Mouse (Mus musculus): ENCODE data around the gene Nfasc. TPM values are rescaled to one million over a fixed set of nuclear protein-coding genes. Genes with fewer than 3 reads are reported as not detected.

Nfasc gene
- polyA plus RNA-seq, 1 experiment from 2014 or later: 0.02 TPM

- Histone ChIP-seq H3K4me2 (ENCODE audit: low read depth, low read length) (no peak overlapping the region), H3K4me3 (ENCODE audit: low read depth, low read length) (no peak overlapping the region), H3K9me3 (replicated peaks; ENCODE audit: control insufficient read depth, low read length) (no peaks in the 10 kb centered on the region), H3K27ac (ENCODE audit: low read length) (no peak overlapping the region), H3K9ac (ENCODE audit: low read depth, low read length) (no peak overlapping the region), H3K36me3 (ENCODE audit: control insufficient read depth, insufficient read depth) (no peaks in the 10 kb centered on the region), H3K4me1 (ENCODE audit: control insufficient read depth, low read depth, low read length) (no peaks in the 10 kb centered on the region), H3K27me3 (ENCODE audit: control insufficient read depth, insufficient read depth, low read depth, low read length) (no peaks in the 10 kb centered on the region)
- no peak for ATAC-seq (ENCODE audit: low read depth)
- 66% methylated on average over 7 of the region's 7 CpGs for WGBS (ENCODE audit: insufficient replicate concordance)
These were observed 25.8 kb upstream of the Nfasc start for GRCm38 (mm10) chr1:132767422-132767821.

GRCm38 (mm10) chr1:132765887-132766651, 24.5 kb upstream of the Nfasc start:
- WGBS (ENCODE audit: insufficient replicate concordance): 32% methylated on average over 16 of the region's 16 CpGs
- no peak overlapping the region for H3K27ac ChIP-seq (ENCODE audit: low read length)
- no peaks in the 10 kb centered on the region for H3K27me3 ChIP-seq (ENCODE audit: control insufficient read depth, insufficient read depth, low read depth, low read length)
- H3K4me1 ChIP-seq (ENCODE audit: control insufficient read depth, low read depth, low read length): no peaks in the 10 kb centered on the region
- H3K9ac ChIP-seq (ENCODE audit: low read depth, low read length): no peak overlapping the region
- H3K4me2 ChIP-seq (ENCODE audit: low read depth, low read length): no peak overlapping the region
- no peaks in the 10 kb centered on the region for H3K9me3 ChIP-seq (replicated peaks; ENCODE audit: control insufficient read depth, low read length)
- H3K36me3 ChIP-seq (ENCODE audit: control insufficient read depth, insufficient read depth): no peaks in the 10 kb centered on the region
- no peak for ATAC-seq (ENCODE audit: low read depth)
- H3K4me3 ChIP-seq (ENCODE audit: low read depth, low read length): no peak overlapping the region

GRCm38 (mm10) chr1:132765222-132765621, 23.6 kb upstream of the Nfasc start:
- ATAC-seq (ENCODE audit: low read depth): no peak
- Histone ChIP-seq H3K4me3 (ENCODE audit: low read depth, low read length) (no peak overlapping the region), H3K4me1 (ENCODE audit: control insufficient read depth, low read depth, low read length) (no peaks in the 10 kb centered on the region), H3K27me3 (ENCODE audit: control insufficient read depth, insufficient read depth, low read depth, low read length) (no peaks in the 10 kb centered on the region), H3K9ac (ENCODE audit: low read depth, low read length) (no peak overlapping the region), H3K9me3 (replicated peaks; ENCODE audit: control insufficient read depth, low read length) (no peaks in the 10 kb centered on the region), H3K4me2 (ENCODE audit: low read depth, low read length) (no peak overlapping the region), H3K27ac (ENCODE audit: low read length) (no peak overlapping the region), H3K36me3 (ENCODE audit: control insufficient read depth, insufficient read depth) (no peaks in the 10 kb centered on the region)
- WGBS (ENCODE audit: insufficient replicate concordance): 67% methylated on average over 10 of the region's 10 CpGs

GRCm38 (mm10) chr1:132759390-132759789, 17.8 kb upstream of the Nfasc start:
- Histone ChIP-seq H3K27ac (ENCODE audit: low read length) (no peak overlapping the region), H3K4me3 (ENCODE audit: low read depth, low read length) (no peak overlapping the region), H3K36me3 (ENCODE audit: control insufficient read depth, insufficient read depth) (no peaks in the 10 kb centered on the region), H3K4me2 (ENCODE audit: low read depth, low read length) (no peak overlapping the region), H3K9ac (ENCODE audit: low read depth, low read length) (no peak overlapping the region), H3K27me3 (ENCODE audit: control insufficient read depth, insufficient read depth, low read depth, low read length) (no peaks in the 10 kb centered on the region), H3K4me1 (ENCODE audit: control insufficient read depth, low read depth, low read length) (no peaks in the 10 kb centered on the region), H3K9me3 (replicated peaks; ENCODE audit: control insufficient read depth, low read length) (no peaks in the 10 kb centered on the region)
- 61% methylated on average over 6 of the region's 6 CpGs for WGBS (ENCODE audit: insufficient replicate concordance)
- ATAC-seq (ENCODE audit: low read depth): no peak

GRCm38 (mm10) chr1:132758656-132759370, 17.2 kb upstream of the Nfasc start:
- H3K36me3 ChIP-seq (ENCODE audit: control insufficient read depth, insufficient read depth): no peaks in the 10 kb centered on the region
- H3K4me2 ChIP-seq (ENCODE audit: low read depth, low read length): no peak overlapping the region
- no peak for ATAC-seq (ENCODE audit: low read depth)
- H3K9ac ChIP-seq (ENCODE audit: low read depth, low read length): no peak overlapping the region
- no peaks in the 10 kb centered on the region for H3K27me3 ChIP-seq (ENCODE audit: control insufficient read depth, insufficient read depth, low read depth, low read length)
- 7% methylated on average over 24 of the region's 24 CpGs for WGBS (ENCODE audit: insufficient replicate concordance)
- no peak overlapping the region for H3K4me3 ChIP-seq (ENCODE audit: low read depth, low read length)
- H3K27ac ChIP-seq (ENCODE audit: low read length): no peak overlapping the region
- H3K4me1 ChIP-seq (ENCODE audit: control insufficient read depth, low read depth, low read length): no peaks in the 10 kb centered on the region
- H3K9me3 ChIP-seq (replicated peaks; ENCODE audit: control insufficient read depth, low read length): no peaks in the 10 kb centered on the region

- H3K9ac ChIP-seq (ENCODE audit: low read depth, low read length): no peak overlapping the region
- H3K27ac ChIP-seq (ENCODE audit: low read length): no peak overlapping the region
- no peak overlapping the region for H3K4me3 ChIP-seq (ENCODE audit: low read depth, low read length)
- H3K4me1 ChIP-seq (ENCODE audit: control insufficient read depth, low read depth, low read length): no peaks in the 10 kb centered on the region
- H3K36me3 ChIP-seq (ENCODE audit: control insufficient read depth, insufficient read depth): no peaks in the 10 kb centered on the region
- ATAC-seq (ENCODE audit: low read depth): no peak
- 60% methylated on average over 4 of the region's 4 CpGs for WGBS (ENCODE audit: insufficient replicate concordance)
- H3K9me3 ChIP-seq (replicated peaks; ENCODE audit: control insufficient read depth, low read length): no peaks in the 10 kb centered on the region
- no peak overlapping the region for H3K4me2 ChIP-seq (ENCODE audit: low read depth, low read length)
- no peaks in the 10 kb centered on the region for H3K27me3 ChIP-seq (ENCODE audit: control insufficient read depth, insufficient read depth, low read depth, low read length)
These were observed 13.6 kb upstream of the Nfasc start for GRCm38 (mm10) chr1:132755211-132755610.

GRCm38 (mm10) chr1:132749217-132749884, 7.8 kb upstream of the Nfasc start:
- H3K4me3 ChIP-seq (ENCODE audit: low read depth, low read length): no peak overlapping the region
- H3K9me3 ChIP-seq (replicated peaks; ENCODE audit: control insufficient read depth, low read length): no peaks in the 10 kb centered on the region
- H3K27me3 ChIP-seq (ENCODE audit: control insufficient read depth, insufficient read depth, low read depth, low read length): no peaks in the 10 kb centered on the region
- H3K4me1 ChIP-seq (ENCODE audit: control insufficient read depth, low read depth, low read length): no peaks in the 10 kb centered on the region
- no peak for ATAC-seq (ENCODE audit: low read depth)
- H3K36me3 ChIP-seq (ENCODE audit: control insufficient read depth, insufficient read depth): no peaks in the 10 kb centered on the region
- H3K27ac ChIP-seq (ENCODE audit: low read length): no peak overlapping the region
- no peak overlapping the region for H3K4me2 ChIP-seq (ENCODE audit: low read depth, low read length)
- WGBS (ENCODE audit: insufficient replicate concordance): 53% methylated on average over 9 of the region's 9 CpGs
- no peak overlapping the region for H3K9ac ChIP-seq (ENCODE audit: low read depth, low read length)

GRCm38 (mm10) chr1:132746302-132746701, 4.7 kb upstream of the Nfasc start:
- H3K4me1 ChIP-seq (ENCODE audit: control insufficient read depth, low read depth, low read length): no peaks in the 10 kb centered on the region
- WGBS (ENCODE audit: insufficient replicate concordance): 68% methylated on average over 9 of the region's 9 CpGs
- peaks cover 14% of the 10 kb centered on the region for H3K27me3 ChIP-seq (ENCODE audit: control insufficient read depth, insufficient read depth, low read depth, low read length)
- H3K9me3 ChIP-seq (replicated peaks; ENCODE audit: control insufficient read depth, low read length): no peaks in the 10 kb centered on the region
- no peak overlapping the region for H3K4me3 ChIP-seq (ENCODE audit: low read depth, low read length)
- ATAC-seq (ENCODE audit: low read depth): no peak
- H3K9ac ChIP-seq (ENCODE audit: low read depth, low read length): no peak overlapping the region
- no peak overlapping the region for H3K4me2 ChIP-seq (ENCODE audit: low read depth, low read length)
- H3K27ac ChIP-seq (ENCODE audit: low read length): no peak overlapping the region
- no peaks in the 10 kb centered on the region for H3K36me3 ChIP-seq (ENCODE audit: control insufficient read depth, insufficient read depth)

- Histone ChIP-seq H3K27ac (ENCODE audit: low read length) (no peak overlapping the region), H3K27me3 (ENCODE audit: control insufficient read depth, insufficient read depth, low read depth, low read length) (peaks cover 21% of the 10 kb centered on the region), H3K9ac (ENCODE audit: low read depth, low read length) (no peak overlapping the region), H3K4me3 (ENCODE audit: low read depth, low read length) (no peak overlapping the region), H3K4me1 (ENCODE audit: control insufficient read depth, low read depth, low read length) (no peaks in the 10 kb centered on the region), H3K36me3 (ENCODE audit: control insufficient read depth, insufficient read depth) (no peaks in the 10 kb centered on the region), H3K4me2 (ENCODE audit: low read depth, low read length) (no peak overlapping the region), H3K9me3 (replicated peaks; ENCODE audit: control insufficient read depth, low read length) (no peaks in the 10 kb centered on the region)
- WGBS (ENCODE audit: insufficient replicate concordance): 54% methylated on average over 6 of the region's 6 CpGs
- ATAC-seq (ENCODE audit: low read depth): no peak
These were observed 4.0 kb upstream of the Nfasc start for GRCm38 (mm10) chr1:132745636-132746035.

All from liver, embryonic 16.5 days (tissue).